Mouse (Mus musculus) WW6 (cell line): ENCODE measurements around the gene Plk3.
"Not testable (repeated sequence)": the region's sequence is repeated elsewhere in the genome, so short reads cannot be mapped to it uniquely, and the experiment has no call there.

ENCODE experiments used
- DNase-seq: peaks from one replicate; pipeline ENCODE4 v3.0.0-alpha.2; 2013; ENCODE audit warnings: low read depth, low spot score

Gene Plk3

GRCm38 (mm10) chr4:117133817-117134600, at the start of gene Plk3:
Gene Plk3 (minus strand): TSS chr4:117133963.
- peak; percentile 94 for DNase-seq

DNA sequence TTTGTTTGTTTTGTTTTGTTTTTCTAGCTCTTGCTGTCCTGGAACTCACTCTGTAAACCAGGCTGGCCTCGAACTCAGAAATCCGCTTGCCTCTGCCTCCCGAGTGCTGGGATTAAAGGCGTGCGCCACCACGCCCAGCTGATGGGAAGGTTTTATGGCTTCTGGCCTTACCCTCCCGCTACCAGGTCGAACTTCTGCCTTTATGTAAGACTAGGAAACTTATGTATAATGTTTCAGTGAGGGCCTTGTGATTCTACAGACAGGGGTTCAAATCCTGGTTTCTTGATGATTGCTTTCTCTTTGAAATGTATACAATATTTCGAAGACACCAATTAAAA, 49.0 kb upstream of the Plk3 start:
- not testable (repeated sequence) for DNase-seq

- DNase-seq, result peak; percentile 79
Measured at GRCm38 (mm10) chr4:117181863-117182758, 48.3 kb upstream of the Plk3 start, which contains the start of gene Kif2c. Gene Kif2c (minus strand): TSS chr4:117182639.

DNA sequence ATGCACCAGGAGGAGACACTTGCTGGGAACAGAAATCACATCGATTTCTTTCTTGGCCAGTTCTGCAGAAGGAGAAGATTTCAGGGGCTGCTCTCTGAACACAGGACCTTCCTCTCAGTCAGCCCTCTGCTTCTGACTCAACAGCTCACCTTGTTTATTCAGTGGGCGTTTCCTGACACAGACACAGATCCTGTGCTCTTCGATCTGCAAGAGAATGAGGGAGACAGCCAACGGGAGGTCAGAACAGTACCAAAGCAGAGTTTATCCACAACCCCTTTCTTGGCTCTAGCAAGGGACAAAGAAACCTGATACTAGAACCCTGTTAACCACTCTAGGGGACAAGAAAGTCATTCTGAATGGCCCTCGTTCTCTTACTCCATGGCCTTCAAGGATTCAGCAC, 36.2 kb upstream of the Plk3 start:
- DNase-seq, result no peak

DNA sequence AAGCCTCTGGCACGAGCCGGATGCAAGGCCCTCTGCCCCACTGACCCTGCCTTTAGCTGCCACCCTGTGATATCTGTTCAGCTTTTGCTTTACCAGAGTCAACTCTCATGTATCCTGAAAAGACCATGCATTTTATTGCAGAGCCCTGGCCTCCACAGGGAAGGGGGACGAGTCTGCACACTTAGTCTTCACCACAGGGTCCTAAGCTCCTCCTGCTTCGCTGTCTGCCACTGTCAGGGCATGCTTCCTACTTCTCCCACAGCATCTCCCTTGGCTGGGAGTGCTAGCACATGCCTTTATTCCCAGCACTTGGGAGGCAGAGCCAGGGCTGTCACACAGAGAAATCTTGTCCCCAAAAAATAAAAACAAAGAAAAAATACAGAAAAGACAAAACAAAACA, 27.4 kb upstream of the Plk3 start:
- no peak for DNase-seq

- DNase-seq, result no peak
Measured at GRCm38 (mm10) chr4:117159666-117160065, 25.9 kb upstream of the Plk3 start.

DNA sequence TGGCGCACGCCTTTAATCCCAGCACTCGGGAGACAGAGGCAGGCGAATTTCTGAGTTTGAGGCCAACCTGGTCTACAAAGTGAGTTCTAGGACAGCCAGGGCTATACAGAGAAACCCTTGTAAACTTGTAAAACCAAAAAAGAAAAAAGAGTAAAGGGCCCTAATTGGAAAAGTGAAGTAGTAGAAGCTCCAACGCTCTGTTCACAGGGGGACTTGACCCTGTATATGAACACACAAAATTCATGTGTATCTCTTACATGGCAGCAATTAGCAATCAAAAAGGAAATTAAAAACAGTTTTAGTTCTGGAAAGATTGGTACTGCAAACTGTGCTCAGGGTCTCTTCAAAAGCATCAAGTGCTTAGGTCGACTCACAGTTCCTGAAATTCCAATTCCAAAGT, 22.6 kb upstream of the Plk3 start:
- no peak for DNase-seq

DNA sequence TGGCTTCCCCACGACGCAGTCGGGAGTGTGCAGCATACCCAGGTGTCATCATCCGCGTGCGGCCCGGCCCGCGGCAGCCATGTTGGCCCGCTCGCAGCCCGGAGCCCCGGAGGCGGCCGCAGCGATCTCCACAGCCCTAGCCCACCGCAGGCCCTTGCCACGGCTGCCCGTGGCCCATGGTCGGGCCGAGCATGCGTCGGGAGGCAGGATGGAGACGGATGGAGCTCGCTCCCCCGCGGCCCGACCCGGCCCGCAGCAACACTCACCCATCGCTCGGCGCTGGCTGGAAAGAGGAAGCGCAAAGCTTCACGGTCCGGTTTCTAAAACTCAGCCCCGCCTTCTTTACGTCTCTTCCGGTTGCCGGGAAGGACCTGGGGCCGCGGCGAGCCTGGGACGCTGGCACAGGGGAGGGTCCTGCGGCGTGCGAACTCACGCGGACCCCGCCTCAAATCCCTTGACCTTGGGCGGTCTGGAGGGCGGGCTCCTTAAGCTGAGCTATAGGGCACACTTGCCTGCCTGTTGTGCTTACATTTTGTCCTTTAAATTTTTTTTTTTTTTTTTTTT, 22.1 kb upstream of the Plk3 start, which contains the start of gene Rps8:
TSS of gene Rps8 (minus strand) at position 452 of the 564 bp plus-strand sequence.
- peak; percentile 84 for DNase-seq

DNA sequence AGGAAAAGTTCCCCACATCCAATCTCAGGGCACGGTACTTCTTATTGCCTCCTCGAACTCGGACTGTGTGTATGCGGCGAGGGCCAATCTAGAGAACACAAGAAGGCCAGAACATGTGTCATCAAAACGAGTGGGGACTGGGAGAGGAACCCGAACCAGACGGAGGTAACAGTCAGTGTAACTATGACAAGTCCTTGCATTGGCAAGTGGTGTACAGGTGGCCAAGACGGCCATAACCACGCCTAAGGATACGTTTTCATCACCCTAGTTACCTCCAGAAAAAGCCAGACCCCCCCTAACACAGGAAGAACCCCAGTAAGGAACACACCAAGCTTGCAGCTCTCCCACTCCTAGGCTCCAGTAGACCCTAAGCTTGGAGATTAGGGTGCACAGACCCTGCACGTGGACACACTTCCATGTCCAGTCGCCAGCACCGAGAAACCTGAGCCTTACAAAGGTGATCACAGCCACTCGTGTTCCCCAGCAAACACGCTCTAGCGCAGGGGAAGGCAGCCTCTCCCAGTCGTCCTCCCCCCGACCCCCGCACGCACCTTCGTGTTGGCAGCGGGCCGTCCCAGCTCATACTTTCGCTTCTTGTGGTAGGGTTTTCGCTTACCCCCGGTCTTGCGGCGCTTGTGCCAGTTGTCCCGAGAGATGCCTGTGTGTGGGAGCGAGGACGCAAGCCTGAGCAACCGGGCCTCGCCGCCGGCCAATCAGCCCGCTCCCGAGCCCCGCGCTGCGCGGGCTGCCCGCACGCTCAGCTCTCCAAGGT, 21.4 kb upstream of the Plk3 start:
- no peak for DNase-seq

GRCm38 (mm10) chr4:117152714-117153113, 19.0 kb upstream of the Plk3 start:
- DNase-seq, result no peak

- DNase-seq, result no peak
Measured at GRCm38 (mm10) chr4:117151416-117151815, 17.7 kb upstream of the Plk3 start.

- DNase-seq, result no peak
Measured at GRCm38 (mm10) chr4:117150212-117150733, 16.5 kb upstream of the Plk3 start.

DNA sequence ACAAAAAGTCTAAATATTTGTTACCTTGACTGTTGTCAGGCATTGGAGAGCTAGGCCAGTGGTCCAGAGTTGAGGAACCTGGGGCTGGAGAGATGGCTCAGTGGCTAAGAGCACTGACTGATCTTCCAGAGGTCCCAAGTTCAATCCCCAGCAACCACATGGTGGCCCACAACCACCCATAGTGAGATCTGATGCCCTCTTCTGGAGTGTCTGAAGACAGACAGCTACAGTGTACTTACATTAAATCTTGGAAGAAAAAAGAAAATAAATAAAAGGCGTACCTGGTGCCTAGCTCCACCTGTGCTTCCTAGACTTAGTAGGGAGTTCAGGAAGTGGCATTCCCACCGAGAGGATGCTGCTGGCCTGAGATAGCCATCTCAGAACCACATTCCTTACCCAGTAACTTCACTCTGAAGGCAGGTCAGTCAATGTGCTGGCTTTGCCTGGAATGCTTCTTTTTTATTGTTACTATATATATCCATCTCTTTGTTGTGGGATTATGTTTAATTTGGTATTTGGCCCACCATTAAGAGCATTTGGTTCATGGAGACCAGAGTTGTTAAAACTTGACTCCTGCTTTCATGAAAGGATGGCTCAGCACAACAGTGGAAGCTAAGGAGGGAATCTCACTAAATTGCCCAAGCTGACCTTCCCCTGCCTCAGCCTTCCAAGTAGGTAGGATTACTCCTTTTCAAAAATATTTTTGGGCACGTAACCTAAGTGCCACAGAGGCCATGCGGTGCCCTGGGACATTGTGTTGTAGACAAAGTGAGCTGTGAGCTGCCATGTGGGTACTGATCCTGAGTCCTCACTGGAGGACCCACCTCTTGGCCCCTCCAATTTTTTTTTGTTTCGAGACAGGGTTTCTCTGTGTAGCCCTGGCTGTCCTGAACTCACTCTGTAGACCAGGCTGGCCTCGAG, 15.8 kb upstream of the Plk3 start:
- DNase-seq, result no peak

GRCm38 (mm10) chr4:117148815-117149214, 15.1 kb upstream of the Plk3 start:
- no peak for DNase-seq

GRCm38 (mm10) chr4:117148047-117148713, 14.4 kb upstream of the Plk3 start:
- DNase-seq, result no peak

DNA sequence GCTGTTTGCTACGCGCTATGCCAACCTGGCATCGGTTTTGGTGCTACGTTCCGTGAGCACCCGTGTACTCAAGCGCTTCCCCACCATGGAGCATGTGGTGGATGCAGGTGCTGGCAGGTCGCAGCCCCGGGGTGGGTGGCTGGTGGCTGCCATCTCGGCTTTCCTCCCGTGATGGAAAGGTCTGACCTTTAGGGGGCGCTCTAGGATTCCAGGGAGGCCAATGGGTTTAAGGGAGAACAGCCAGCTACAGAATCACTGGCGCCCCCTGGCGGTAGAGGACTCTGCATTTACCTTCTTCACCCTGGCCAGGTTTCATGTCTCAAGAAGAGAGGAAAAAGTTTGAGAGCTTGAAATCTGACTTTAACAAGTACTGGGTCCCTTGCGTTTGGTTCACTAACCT, 12.4 kb upstream of the Plk3 start:
- peak; percentile 92 for DNase-seq

GRCm38 (mm10) chr4:117145248-117145647, 11.5 kb upstream of the Plk3 start:
- no peak for DNase-seq

- no peak for DNase-seq
Measured at GRCm38 (mm10) chr4:117143023-117143422, 9.3 kb upstream of the Plk3 start.

- no peak for DNase-seq
Measured at GRCm38 (mm10) chr4:117140613-117141012, 6.8 kb upstream of the Plk3 start.

DNA sequence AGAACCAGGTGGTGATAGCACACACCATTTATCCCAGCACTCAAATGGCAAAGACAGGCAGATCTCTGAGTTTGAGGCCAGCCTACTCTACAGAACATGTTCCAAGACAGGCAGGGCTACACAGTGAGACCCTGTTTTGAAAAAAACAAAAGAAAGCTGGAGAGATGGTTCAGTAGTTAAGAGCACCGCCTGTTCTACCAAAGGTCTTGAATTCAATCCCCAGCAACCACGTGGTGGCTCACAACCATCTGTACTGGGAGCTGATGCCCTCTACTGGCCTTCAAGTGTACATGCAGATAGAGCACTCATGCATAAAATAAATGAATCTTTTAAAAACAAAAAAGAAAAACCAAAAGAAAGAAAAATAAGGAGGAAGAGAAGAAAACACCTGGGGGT, 5.5 kb upstream of the Plk3 start:
- no peak for DNase-seq
